9 mouse cellular contexts compared by ENCODE assay signal in the genomic region with DNA sequence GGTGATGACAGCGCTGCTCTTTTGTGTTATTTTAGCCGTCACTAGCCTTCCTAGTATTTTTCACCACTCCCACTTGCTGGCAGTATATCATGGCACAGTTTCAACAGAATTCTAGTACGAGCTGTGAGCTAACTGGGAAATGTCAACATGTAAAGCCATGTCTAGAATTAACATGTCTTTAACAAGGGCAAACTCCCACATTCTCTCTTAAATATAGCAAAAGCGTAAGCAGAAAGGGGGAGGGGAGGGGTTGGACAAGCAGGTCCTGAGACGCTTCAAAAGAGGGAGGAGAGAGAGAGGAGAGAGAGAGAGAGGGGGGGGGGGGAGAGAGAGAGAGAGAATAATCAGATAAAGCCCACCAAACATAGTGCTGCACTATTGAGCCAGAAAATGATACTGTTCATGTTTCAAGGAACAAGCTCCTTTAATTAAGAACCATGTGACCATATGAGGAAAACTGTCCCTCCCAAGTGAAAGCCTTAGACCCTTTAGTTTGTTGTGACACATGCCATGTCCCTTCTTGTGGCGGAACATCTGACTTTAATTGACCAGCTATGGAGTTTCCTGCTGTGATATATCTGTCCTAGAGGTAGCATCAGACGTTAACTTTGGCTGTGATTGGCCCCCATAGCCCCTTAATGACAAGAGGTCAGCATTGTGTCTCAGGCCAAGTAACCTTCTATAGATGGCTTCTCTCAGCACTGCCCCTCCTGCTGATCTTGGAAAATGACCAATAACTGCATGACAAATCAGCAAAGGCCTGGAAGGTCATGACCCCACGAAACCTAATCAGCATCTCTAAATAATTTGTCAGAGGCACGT.
A peak's percentile ranks its signal among the peaks of the same experiment; 100 is the strongest.
DNase-seq lines count a peak whose midpoint lies in the region; ATAC-seq and TF ChIP-seq lines count a peak whose summit lies in the region.
"Had no signal": no experiment of that assay in that cellular context is flagged by ENCODE, and none has a peak within 500 bp of the region (broad histone marks: within the 10 kb centered on the region; RNA-seq: fewer than 3 reads in every experiment).

No protein-coding gene starts in this region.

- no peak for TF ChIP-seq EP300 in CH12.LX (IDR thresholded peaks at IDR 0.05; ENCODE audit: low read length)

- TF ChIP-seq RAD21 in CH12.LX (IDR thresholded peaks at IDR 0.05; ENCODE audit: low read depth, low read length), result no peak

- peak; percentile 25 for ATAC-seq in forebrain, postnatal 0 days
- no peak for ATAC-seq in limb, embryonic 15.5 days (ENCODE audit: insufficient number of reproducible peaks, low FRiP score, low TSS enrichment, low read depth)

- no peaks in the 10 kb centered on the region for H3K4me1 ChIP-seq in CH12.LX (ENCODE audit: control insufficient read depth in 1 of 2, insufficient read depth in 2 of 2)
- no peaks in the 10 kb centered on the region for H3K4me1 ChIP-seq in forebrain, postnatal 0 days (ENCODE audit: insufficient read depth)
- H3K4me1 ChIP-seq in limb, embryonic 15.5 days, result peaks cover 7% of the 10 kb centered on the region; the same call in 1 of the 2 replicates
- H3K4me1 ChIP-seq: liver, embryonic 13.5 days had no signal

- no peak overlapping the region for H3K9ac ChIP-seq in CH12.LX (ENCODE audit: insufficient read depth, low read depth)
- H3K9ac ChIP-seq in forebrain, postnatal 0 days, result no peak overlapping the region
- no peak overlapping the region for H3K9ac ChIP-seq in limb, embryonic 15.5 days
- H3K9ac ChIP-seq: liver, embryonic 13.5 days had no signal

- H3K27ac ChIP-seq in CH12.LX (ENCODE audit: insufficient read depth, low read depth), result no peak overlapping the region
- no peak overlapping the region for H3K27ac ChIP-seq in forebrain, postnatal 0 days (ENCODE audit: low read depth, low read length)
- H3K27ac ChIP-seq in limb, embryonic 15.5 days, result no peak overlapping the region
- H3K27ac ChIP-seq: liver, embryonic 13.5 days had no signal

- H3K36me3 ChIP-seq in CH12.LX (replicated peaks in 1 of 2; ENCODE audit: control insufficient read depth in 1 of 2, insufficient read depth in 1 of 2, low read length in 1 of 2), result no peaks in the 10 kb centered on the region
- H3K36me3 ChIP-seq in forebrain, postnatal 0 days (ENCODE audit: insufficient read depth), result no peaks in the 10 kb centered on the region
- H3K36me3 ChIP-seq in limb, embryonic 15.5 days, result no peaks in the 10 kb centered on the region
- H3K36me3 ChIP-seq: liver, embryonic 13.5 days had no signal

- no peaks in the 10 kb centered on the region for H3K9me3 ChIP-seq in CH12.LX (replicated peaks; ENCODE audit: low read length)
- H3K9me3 ChIP-seq in forebrain, postnatal 0 days (ENCODE audit: low read length), result no peaks in the 10 kb centered on the region
- no peaks in the 10 kb centered on the region for H3K9me3 ChIP-seq in limb, embryonic 15.5 days
- H3K9me3 ChIP-seq: liver, embryonic 13.5 days had no signal

- peak; percentile 35 for DNase-seq in heart, adult 11 months
- DNase-seq in heart, postnatal 25 days (ENCODE audit: low spot score), result no peak
- no peak for DNase-seq in CH12.LX (ENCODE audit: extremely low read depth)
- peak; percentile 10 for DNase-seq in forebrain, postnatal 0 days
- no peak for DNase-seq in spleen, postnatal 4 days (ENCODE audit: low spot score in 2 of 2)
- DNase-seq in spleen, postnatal 36 days (ENCODE audit: low spot score in 2 of 2), result no peak
- DNase-seq in adrenal gland, adult (ENCODE audit: inconsistent age in 2 of 2, low spot score in 1 of 2), result no peak
- DNase-seq: liver, embryonic 13.5 days had no signal

- no peak for TF ChIP-seq CTCF in CH12.LX (conservative IDR thresholded peaks at IDR 0.05 in 1 of 2, IDR thresholded peaks at IDR 0.05 in 1 of 2; ENCODE audit: low read depth in 2 of 2, low read length in 2 of 2)
- no peak for TF ChIP-seq CTCF in forebrain, postnatal 0 days (IDR thresholded peaks at IDR 0.05; ENCODE audit: low read depth)

- H3K4me2 ChIP-seq in CH12.LX (ENCODE audit: insufficient read depth, low read depth, poor library complexity, severe bottlenecking), result peak overlapping the region; percentile 96
- H3K4me2 ChIP-seq in forebrain, postnatal 0 days (ENCODE audit: low read depth), result peak overlapping the region; percentile 27
- H3K4me2 ChIP-seq in limb, embryonic 15.5 days, result peak overlapping the region; percentile 20; the same call in 1 of the 2 replicates
- H3K4me2 ChIP-seq: liver, embryonic 13.5 days had no signal

- H3K27me3 ChIP-seq in CH12.LX (replicated peaks), result no peaks in the 10 kb centered on the region
- no peaks in the 10 kb centered on the region for H3K27me3 ChIP-seq in forebrain, postnatal 0 days (ENCODE audit: insufficient read depth, low read length)
- no peaks in the 10 kb centered on the region; the same call in 1 of the 2 replicates for H3K27me3 ChIP-seq in limb, embryonic 15.5 days
- H3K27me3 ChIP-seq: liver, embryonic 13.5 days had no signal

- H3K4me3 ChIP-seq in CH12.LX (replicated peaks in 1 of 3; ENCODE audit: low read depth in 2 of 3, low read length in 2 of 3, poor library complexity in 1 of 3), result no peak overlapping the region
- no peak overlapping the region for H3K4me3 ChIP-seq in forebrain, postnatal 0 days (ENCODE audit: low read depth, low read length)
- peak overlapping the region; percentile 10; the same call in 1 of the 2 replicates for H3K4me3 ChIP-seq in limb, embryonic 15.5 days
- H3K4me3 ChIP-seq: liver, embryonic 13.5 days had no signal

- intact Hi-C loops in heart, postnatal 25 days (cut with DNase I), result no loop called here

- TF ChIP-seq POLR2A in CH12.LX (IDR thresholded peaks at IDR 0.05; ENCODE audit: low read depth, low read length), result no peak

- dilution Hi-C loops in CH12.LX (cut with MboI; ENCODE audit: extremely low pct_ligation_motif_present, extremely low pct_unique_long_range_greater_than_20kb, low sequenced_read_pairs), result no loop called here

- 22% methylated on average over 9 of the region's 9 CpGs for WGBS in forebrain, postnatal 0 days
- 27% methylated on average over 9 of the region's 9 CpGs for WGBS in limb, embryonic 15.5 days

- no peaks in the 10 kb centered on the region for H3K79me2 ChIP-seq in CH12.LX (replicated peaks; ENCODE audit: control insufficient read depth, extremely low read depth, insufficient read depth, poor library complexity, severe bottlenecking)

- in situ Hi-C loops in CH12.LX (cut with MboI; ENCODE audit: low pct_ligation_motif_present, low pct_unique_long_range_greater_than_20kb, low sequenced_read_pairs), result no loop called here

TF ChIP-seq in CH12.LX, 34 proteins besides CTCF, POLR2A, EP300 and RAD21:
- TF ChIP-seq NELFE (IDR thresholded peaks at IDR 0.05; ENCODE audit: low read depth, low read length) (no peak), MAZ (IDR thresholded peaks at IDR 0.05; ENCODE audit: low read depth, low read length) (no peak)
TF ChIP-seq in CH12.LX: peak in this region for 0.

Comparison
In these comparisons a context has a peak if more than half of its experiments do, and no peak if none do; other contexts are left out.
1. DNase-seq: peak in heart, adult 11 months (single experiment) and forebrain, postnatal 0 days (single experiment); none in heart, postnatal 25 days (single experiment), CH12.LX (single experiment), spleen, postnatal 4 days (0 of 2), spleen, postnatal 36 days (0 of 2) and adrenal gland, adult (0 of 2).
2. H3K4me2 ChIP-seq: peak in every context shown above with its lines; median percentile 96 in CH12.LX; 27 in forebrain, postnatal 0 days; 20 in limb, embryonic 15.5 days.